Mouse (Mus musculus) heart, adult 2 months (tissue): ENCODE results near the gene Tjp1. TPM values are rescaled to one million over a fixed set of nuclear protein-coding genes. Genes with fewer than 3 reads are reported as not detected.

Experiments used
- DNase-seq, 2 experiments: peaks; one replicate each; pipeline ENCODE4 v3.0.0; 2021
- H3K27ac ChIP-seq: fragments of 200-600 bp; 2 replicates; pipeline ENCODE4 v1.8.1; 2022
- H3K27me3 ChIP-seq: fragments of 200-500 bp; 2 replicates; pipeline ENCODE4 v1.6.1; 2012; ENCODE audit warnings: mild to moderate bottlenecking, low read length, inconsistent platforms, mixed read lengths; ENCODE audit not compliant: control insufficient read depth, insufficient read depth
- H3K36me3 ChIP-seq: fragments of 200-500 bp; 2 replicates; pipeline ENCODE4 v1.6.1; 2012; ENCODE audit warnings: low read length, inconsistent platforms; ENCODE audit not compliant: control insufficient read depth, insufficient read depth
- H3K4me1 ChIP-seq: fragments of 200-500 bp; 2 replicates; pipeline ENCODE4 v1.6.1; 2011; ENCODE audit warnings: low read length; ENCODE audit not compliant: control insufficient read depth, insufficient read depth
- H3K4me3 ChIP-seq: fragments of 200-600 bp; 2 replicates; pipeline ENCODE4 v1.8.1; 2022
- H3K79me2 ChIP-seq: fragments of 200-500 bp; replicated peaks from 2 replicates; pipeline ENCODE4 v1.6.1; 2012; ENCODE audit warnings: mild to moderate bottlenecking, inconsistent platforms, low read length, moderate library complexity, mixed read lengths; ENCODE audit not compliant: control insufficient read depth, insufficient read depth
- H3K9ac ChIP-seq: fragments of 200-500 bp; 2 replicates; pipeline ENCODE4 v1.6.1; 2012; ENCODE audit warnings: low read depth, mild to moderate bottlenecking, control low read depth, inconsistent platforms, low read length, mixed read lengths
- CTCF ChIP-seq: fragments of 200-600 bp; IDR thresholded peaks from 2 replicates; pipeline ENCODE4 v1.8.1; 2022; ENCODE audit warnings: antibody characterized with exemption, mild to moderate bottlenecking, moderate library complexity
- EP300 ChIP-seq: fragments of 200-500 bp; IDR thresholded peaks from 2 replicates; pipeline ENCODE4 v1.6.1; 2011; ENCODE audit warnings: low read depth, low read length, control low read depth; ENCODE audit not compliant: insufficient read depth
- POLR2A ChIP-seq: fragments of 200-500 bp; IDR thresholded peaks from 2 replicates; pipeline ENCODE4 v1.6.1; 2011; ENCODE audit warnings: mild to moderate bottlenecking, low read depth, low read length, control low read depth; ENCODE audit not compliant: insufficient read depth
- WGBS: fragments of 180-500 bp; shearing (Covaris S2); methylation state at CpG from one replicate; pipeline ENCODE4 v1.1.7; 2018; 5-methylcytosine and 5-hydroxymethylcytosine counted together
- intact Hi-C: fragments of 180-260 bp; cut with DNase I; formaldehyde crosslinking; loops from one replicate; pipeline ENCODE4 v1.15.1; 2025
- polyA plus RNA-seq: library from polyadenylated mRNA; depleted of rRNA; stranded (reverse); fragments of >200 nt; gene quantifications from 2 replicates; pipeline ENCODE4 v1.2.3, GENCODE M21; 2012
- total RNA-seq, 2 experiments: library from RNA; stranded (reverse); gene quantifications; 2 replicates each; pipeline ENCODE4 v1.2.3; 2021

Gene Tjp1
- total and polyA plus RNA-seq, 3 experiments, result 21.7 to 99.7 (median 87.9) TPM

DNA sequence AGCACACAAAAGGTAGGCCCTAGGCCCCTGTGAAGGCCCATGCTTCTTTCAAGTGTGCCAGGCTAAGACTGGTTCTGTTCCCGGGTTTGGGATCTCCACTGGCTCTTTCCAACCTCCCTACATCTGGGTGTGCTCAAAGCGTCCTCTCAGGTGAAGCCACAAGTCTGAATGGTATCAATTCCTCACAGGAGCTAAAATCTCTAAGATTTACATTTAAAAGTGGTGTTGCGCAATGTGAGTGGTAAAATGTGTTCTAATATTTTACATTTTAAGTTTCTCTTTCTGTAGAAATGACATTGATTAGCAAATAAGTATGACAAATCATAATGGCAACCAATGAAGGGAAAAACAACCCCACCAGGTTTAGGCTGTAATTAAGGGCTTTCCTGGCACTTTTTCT lies 152.0 kb downstream of the Tjp1 start:
- WGBS, result 87% methylated on average over 3 of the region's 3 CpGs
- H3K27me3 ChIP-seq, result no peaks in the 10 kb centered on the region
- peaks cover 18% of the 10 kb centered on the region for H3K4me1 ChIP-seq
- TF ChIP-seq EP300, result no peak
- peaks cover 5% of the 10 kb centered on the region for H3K36me3 ChIP-seq
- peak overlapping the region; percentile 51 for H3K27ac ChIP-seq
- H3K9ac ChIP-seq, result no peak overlapping the region
- intact Hi-C loops, result no loop called here
- H3K79me2 ChIP-seq, result no peaks in the 10 kb centered on the region
- no peak overlapping the region for H3K4me3 ChIP-seq
- no peak for DNase-seq

DNA sequence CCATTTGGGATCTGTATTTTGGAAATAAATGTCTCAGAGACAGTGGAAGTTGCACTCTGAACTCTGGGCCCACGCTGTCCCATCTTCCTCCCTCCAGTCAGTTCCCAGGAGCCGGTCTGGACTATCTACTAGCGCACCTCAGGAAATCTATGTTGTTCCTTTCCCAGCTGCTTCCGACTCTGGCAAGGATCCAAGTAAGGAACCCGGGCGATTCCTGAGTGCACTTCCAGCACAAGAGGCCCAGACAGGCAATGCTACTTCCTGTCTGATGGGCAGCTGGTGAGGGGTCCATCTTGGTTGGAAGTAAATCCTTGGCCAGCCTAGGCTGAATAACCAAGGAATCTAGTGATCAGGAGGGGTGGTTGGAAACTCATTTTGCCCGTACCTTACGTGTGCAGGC lies 152.4 kb downstream of the Tjp1 start:
- H3K27me3 ChIP-seq, result no peaks in the 10 kb centered on the region
- H3K36me3 ChIP-seq, result peaks cover 5% of the 10 kb centered on the region
- peak; percentile 87 for TF ChIP-seq EP300
- TF ChIP-seq CTCF, result no peak
- WGBS, result 29% methylated on average over 8 of the region's 8 CpGs
- H3K79me2 ChIP-seq, result no peaks in the 10 kb centered on the region
- H3K4me3 ChIP-seq, result no peak overlapping the region
- no peak overlapping the region for H3K9ac ChIP-seq
- peak overlapping the region; percentile 51 for H3K27ac ChIP-seq
- DNase-seq, result peak; percentile 57 to 72
- peaks cover 18% of the 10 kb centered on the region for H3K4me1 ChIP-seq
- intact Hi-C loops, result no loop called here

DNA sequence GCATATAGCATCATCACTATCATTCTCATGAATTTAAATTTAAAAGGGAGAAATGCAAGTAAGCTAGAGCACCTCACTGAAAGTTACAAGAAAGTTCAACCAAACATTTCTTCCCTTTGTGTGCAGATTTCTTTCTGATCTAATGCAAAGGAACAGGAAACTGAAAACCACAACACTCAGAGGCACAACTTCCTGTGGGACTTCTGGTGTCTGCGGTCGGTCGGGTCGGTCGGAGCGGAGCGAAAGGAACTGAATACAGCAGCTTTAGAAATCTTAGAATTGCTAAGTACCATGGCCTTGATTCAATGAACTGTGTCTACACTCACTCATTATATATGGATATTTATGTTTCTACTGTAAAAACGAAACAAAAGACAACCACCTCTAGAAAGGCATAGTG lies 154.2 kb downstream of the Tjp1 start:
- WGBS, result 38% methylated on average over 8 of the region's 8 CpGs
- Histone ChIP-seq H3K36me3 (peaks cover 9% of the 10 kb centered on the region), H3K27ac (peak overlapping the region; percentile 51), H3K4me1 (peaks cover 14% of the 10 kb centered on the region), H3K79me2 (no peaks in the 10 kb centered on the region; the same call in 1 of the 2 replicates), H3K9ac (no peak overlapping the region), H3K27me3 (no peaks in the 10 kb centered on the region), H3K4me3 (no peak overlapping the region)
- intact Hi-C loops, result loop anchor here (1.0 to 5.0 kb wide), 3 partner anchors 9 to 84 kb away; no protein-coding TSS in a partner anchor
- no peak for DNase-seq
- TF ChIP-seq POLR2A (no peak), EP300 (no peak), CTCF (no peak)

DNA sequence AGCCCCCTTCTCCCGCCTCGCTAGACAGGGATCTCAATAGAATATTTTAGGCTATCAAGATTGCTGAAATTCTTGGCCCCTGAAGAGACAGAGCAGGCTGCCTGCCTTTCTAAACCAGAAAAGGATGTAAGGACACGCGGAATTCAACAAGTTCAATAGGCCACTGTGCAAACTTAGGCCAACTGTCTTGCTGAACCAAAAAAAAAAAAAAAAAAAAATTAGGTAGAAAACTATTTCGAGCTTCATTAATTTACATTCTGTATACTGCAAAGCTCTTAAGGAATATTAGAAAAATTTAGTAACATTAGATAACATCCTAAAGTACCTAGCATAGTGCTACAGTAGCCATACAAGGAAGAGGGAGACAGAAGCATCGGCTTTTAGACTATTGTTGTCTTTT lies 155.8 kb downstream of the Tjp1 start:
- peak overlapping the region; percentile 82 for H3K4me3 ChIP-seq
- peak overlapping the region; percentile 73 for H3K9ac ChIP-seq

DNA sequence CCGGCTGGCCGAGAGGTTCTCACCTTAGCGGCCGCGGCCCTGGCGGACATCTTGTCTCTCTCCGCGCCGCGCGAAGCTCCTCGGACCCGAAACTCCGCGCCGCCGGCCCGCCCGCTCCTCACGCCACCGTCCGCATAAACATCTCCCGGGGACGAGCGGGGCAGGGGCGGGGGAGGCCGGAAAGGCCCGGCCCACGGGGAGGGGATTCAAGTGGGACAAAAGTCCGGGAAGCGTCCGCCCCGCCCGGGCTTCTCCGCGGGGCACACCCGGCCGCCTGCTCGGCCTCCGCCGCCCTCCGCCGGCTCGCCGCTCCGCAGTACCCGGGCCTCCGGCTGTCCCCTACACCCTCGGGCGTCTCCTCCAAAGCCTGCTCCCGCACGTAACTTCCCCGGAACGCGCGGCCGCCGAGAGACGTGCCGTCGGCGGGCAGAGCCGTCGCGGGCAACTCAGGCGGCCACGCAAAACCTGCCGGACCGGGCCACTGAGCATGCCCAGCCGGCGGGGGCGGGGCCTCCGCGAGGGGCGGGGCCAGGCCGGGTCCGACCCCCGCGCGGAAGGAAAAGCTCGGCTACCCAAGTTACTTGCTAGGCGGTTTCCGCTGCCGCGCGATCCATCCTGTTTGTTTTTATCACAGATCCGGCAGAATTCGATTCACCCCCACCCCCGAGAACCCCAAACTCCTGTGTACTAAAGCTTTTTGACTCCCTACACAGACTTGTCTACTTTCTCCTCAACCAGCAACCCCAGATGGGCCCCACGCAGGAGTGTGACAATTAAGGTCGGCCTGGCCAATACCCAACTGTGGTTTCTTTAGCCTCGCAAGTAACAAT lies 156.6 kb downstream of the Tjp1 start:
- TF ChIP-seq EP300 (0 out of 2 replicates have a peak, but pooled peaks have one; percentile 4), POLR2A (peak; percentile 82), CTCF (no peak)
- Histone ChIP-seq H3K36me3 (peaks cover 24% of the 10 kb centered on the region), H3K4me3 (peak overlapping the region; percentile 82), H3K4me1 (peaks cover 22% of the 10 kb centered on the region), H3K9ac (peak overlapping the region; percentile 95), H3K27ac (peak overlapping the region; percentile 99), H3K27me3 (no peaks in the 10 kb centered on the region), H3K79me2 (peaks cover 5% of the 10 kb centered on the region)
- DNase-seq, result peak; percentile 97 to 98
- whole genome bisulfite sequencing, result under 1% methylated on average over 92 of the region's 92 CpGs
- intact Hi-C loops, result loop anchor here (2.0 to 5.0 kb wide), 3 partner anchors 24 to 86 kb away; no protein-coding TSS in a partner anchor

More for the DNA sequence above, 155.8 kb downstream of the Tjp1 start:
- Histone ChIP-seq H3K36me3 (peaks cover 21% of the 10 kb centered on the region), H3K79me2 (peaks cover 4% of the 10 kb centered on the region), H3K4me1 (peaks cover 20% of the 10 kb centered on the region), H3K27me3 (no peaks in the 10 kb centered on the region), H3K27ac (peak overlapping the region; percentile 99)
- intact Hi-C loops, result loop anchor here (2.0 to 5.0 kb wide), 3 partner anchors 23 to 86 kb away; no protein-coding TSS in a partner anchor
- DNase-seq, result no peak
- WGBS, result 19% methylated on average over 6 of the region's 6 CpGs
- TF ChIP-seq EP300 (no peak), POLR2A (no peak), CTCF (no peak)

DNA sequence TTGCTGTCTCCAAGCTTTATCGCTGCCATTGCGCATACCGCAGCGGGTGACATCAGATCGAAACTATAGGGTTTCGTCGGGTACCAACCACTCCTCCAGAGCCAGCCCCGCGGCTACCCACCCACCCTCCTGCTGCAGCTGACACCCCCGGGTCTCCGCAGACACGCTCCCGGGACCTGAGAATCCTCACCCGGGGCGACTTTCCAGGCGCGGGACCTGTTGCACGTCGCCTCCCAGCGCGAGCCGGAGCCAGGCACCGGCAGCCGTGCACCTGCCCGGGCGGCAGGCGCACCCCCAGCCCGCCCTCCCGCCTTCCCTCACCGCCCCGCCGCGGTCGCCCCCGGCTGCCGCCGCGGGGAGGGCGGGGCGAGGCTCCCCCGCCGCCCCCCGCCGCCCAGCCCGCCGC lies 157.2 kb downstream of the Tjp1 start:
- intact Hi-C loops, result loop anchor here (2.0 to 5.0 kb wide), 3 partner anchors 24 to 87 kb away; no protein-coding TSS in a partner anchor
- WGBS, result 1% methylated on average over 36 of the region's 46 CpGs
- Histone ChIP-seq H3K79me2 (peaks cover 7% of the 10 kb centered on the region), H3K36me3 (peaks cover 28% of the 10 kb centered on the region), H3K4me1 (peaks cover 22% of the 10 kb centered on the region), H3K9ac (peak overlapping the region; percentile 95), H3K4me3 (peak overlapping the region; percentile 82), H3K27ac (peak overlapping the region; percentile 99), H3K27me3 (no peaks in the 10 kb centered on the region)
- peak in 1 of 2 experiments; percentile 71 for DNase-seq
- no peak for TF ChIP-seq POLR2A
- TF ChIP-seq CTCF, result no peak
- TF ChIP-seq EP300, result no peak
